Mouse (Mus musculus) spleen, adult 2 months (tissue): ENCODE results near the gene Adcy7.

Experiments used
- CTCF ChIP-seq: fragments of 200-500 bp; IDR thresholded peaks from 2 replicates; pipeline ENCODE4 v1.5.1; 2011; ENCODE audit warnings: mild to moderate bottlenecking, inconsistent platforms; ENCODE audit not compliant: insufficient read depth, insufficient read length, insufficient replicate concordance; ENCODE audit errors: extremely low read depth
- POLR2A ChIP-seq: fragments of 200-500 bp; IDR thresholded peaks from 2 replicates; pipeline ENCODE4 v1.6.1; 2011; ENCODE audit warnings: low read depth, low read length, inconsistent platforms

DNA sequence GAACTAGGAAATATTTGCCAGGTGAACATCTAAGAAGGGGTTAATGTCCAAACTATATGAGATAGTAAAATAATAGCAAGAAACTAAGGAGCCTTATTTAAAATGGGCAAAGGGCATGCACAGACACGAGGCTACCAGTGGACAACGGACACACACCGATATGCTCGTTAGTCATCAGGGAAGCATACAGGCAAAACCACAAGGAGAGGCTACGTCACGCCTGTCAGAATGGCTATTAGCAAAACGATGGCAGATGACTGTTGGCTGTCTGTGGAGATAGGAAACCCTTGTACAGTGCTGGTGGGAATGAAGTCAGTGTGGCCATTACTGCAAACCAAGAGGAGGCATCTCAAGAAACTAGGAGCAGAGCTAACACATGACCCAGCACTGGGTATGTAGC, 8.7 kb downstream of the Adcy7 start:
- TF ChIP-seq CTCF (no peak), POLR2A (no peak)
